Mouse (Mus musculus): Measurements from ENCODE around the gene Epn3.

- TF ChIP-seq CTCF (IDR thresholded peaks at IDR 0.05; ENCODE audit: low read depth, low read length), result no peak
- TF ChIP-seq POLR2A (IDR thresholded peaks at IDR 0.05; ENCODE audit: borderline replicate concordance, low read depth, low read length), result no peak
These were observed 25.8 kb downstream of the Epn3 start, which contains the start of gene Cacna1g for GRCm38 (mm10) chr11:94473707-94474543.

Data from bone marrow macrophage, adult 2 months (primary cell).